Comparison of ENCODE assay signal across 8 mouse cellular contexts in genomic region chr12:119960730-119961129, GRCm38 (mm10). TPM values are rescaled to one million over a fixed set of nuclear protein-coding genes. Genes with fewer than 3 reads are reported as not detected.
DNase-seq lines count a peak whose midpoint lies in the region.

No protein-coding gene starts in this region.

- peak; percentile 18 for DNase-seq in gastrocnemius, adult 18-20 months (ENCODE audit: low spot score)
- DNase-seq in gastrocnemius, adult 8-10 months (ENCODE audit: low spot score in 2 of 2), result no peak
- DNase-seq in adipocyte (ENCODE audit: low spot score), result peak; percentile 47
- DNase-seq in frontal cortex, postnatal 10 days (ENCODE audit: low spot score in 2 of 2), result peak; percentile 22 to 25
- peak; percentile 53 to 60 for DNase-seq in left cerebral cortex, postnatal 10 days (ENCODE audit: extremely low spot score in 1 of 2, low spot score in 2 of 2)
- no peak for DNase-seq in thymus, postnatal 36 days
- no peak for DNase-seq in embryo, embryonic 9.5 days (ENCODE audit: extremely low spot score)
- DNase-seq in urinary bladder, postnatal 25 days (ENCODE audit: low spot score), result no peak

- intact Hi-C loops in left cerebral cortex, postnatal 10 days (cut with DNase I), result no loop called here

RNA-seq across cellular contexts. Expression of gene Tmem196, which starts 15.1 kb away (rescaled TPM):
- not detected for total RNA-seq in gastrocnemius, adult 18-20 months (2021)
- total RNA-seq in gastrocnemius, adult 8-10 months (2022), result not detected
- 10 to 100 TPM; 24.4 to 26.2 TPM for total RNA-seq in left cerebral cortex, postnatal 10 days (2021)

Comparison
In these comparisons a context has a peak if more than half of its experiments do, and no peak if none do; other contexts are left out.
1. DNase-seq: peak in gastrocnemius, adult 18-20 months (single experiment), adipocyte (single experiment), frontal cortex, postnatal 10 days (2 of 2) and left cerebral cortex, postnatal 10 days (2 of 2); none in gastrocnemius, adult 8-10 months (0 of 2), thymus, postnatal 36 days (0 of 2), embryo, embryonic 9.5 days (single experiment) and urinary bladder, postnatal 25 days (single experiment).
2. RNA of gene Tmem196, which starts 15.1 kb away (total RNA-seq): 24.4 to 26.2 TPM in left cerebral cortex, postnatal 10 days; not detected in gastrocnemius, adult 8-10 months and not detected in gastrocnemius, adult 18-20 months; every median in the first group is over 10 times any median in the second.